Mouse (Mus musculus) CH12.LX (cell line): ENCODE results near the gene Pde4d.

Experiments
- CTCF ChIP-seq, 2 experiments: IDR thresholded peaks in 1 of 2; conservative IDR thresholded peaks in 1 of 2; 2 replicates each; pipeline ENCODE4 v1.5.1; 2011 to 2012; ENCODE audit warnings: low read depth in 2 of 2, low read length in 2 of 2, improper control_type of control experiment in 1 of 2, inconsistent platforms in 1 of 2, mild to moderate bottlenecking in 1 of 2, moderate library complexity in 1 of 2
- MXI1 ChIP-seq: IDR thresholded peaks from 2 replicates; pipeline ENCODE4 v1.6.1; 2011; ENCODE audit warnings: mild to moderate bottlenecking, low read depth, low read length, improper control_type of control experiment
- POLR2A ChIP-seq: IDR thresholded peaks from 2 replicates; pipeline ENCODE4 v1.6.1; 2011; ENCODE audit warnings: low read depth, mild to moderate bottlenecking, improper control_type of control experiment, low read length
- RAD21 ChIP-seq: IDR thresholded peaks from 2 replicates; pipeline ENCODE4 v1.6.1; 2011; ENCODE audit warnings: low read depth, mild to moderate bottlenecking, low read length, improper control_type of control experiment, moderate library complexity
- ZKSCAN1 ChIP-seq: IDR thresholded peaks from 2 replicates; pipeline ENCODE4 v1.6.1; 2012; ENCODE audit warnings: low read depth, inconsistent platforms, low read length, improper control_type of control experiment, borderline replicate concordance

- TF ChIP-seq POLR2A: no peak
- TF ChIP-seq RAD21: no peak
- TF ChIP-seq CTCF (conservative IDR thresholded peaks at IDR 0.05 in 1 of 2, IDR thresholded peaks at IDR 0.05 in 1 of 2; ENCODE audit: low read depth in 2 of 2, low read length in 2 of 2): no peak
- TF ChIP-seq MXI1: no peak
- TF ChIP-seq ZKSCAN1: no peak
Measured at GRCm38 (mm10) chr13:109639286-109639685, 1189.5 kb downstream of the Pde4d start.
